Mouse (Mus musculus) B cell, adult (primary cell): ENCODE results near the gene Lcn8. TPM values are rescaled to one million over a fixed set of nuclear protein-coding genes. Genes with fewer than 3 reads are reported as not detected.

Experiments used
- total RNA-seq: library from RNA; stranded (reverse); gene quantifications from 4 replicates; pipeline ENCODE4 v1.2.4, GENCODE M21; 2023; ENCODE audit not compliant: inconsistent age

Lcn8 gene
- total RNA-seq, result not detected in 4 replicates

GRCm38 (mm10) chr2:25652902-25653301, at the start of gene Lcn8:
Gene Lcn8, plus strand, starts transcription at chr2:25653120.

DNA sequence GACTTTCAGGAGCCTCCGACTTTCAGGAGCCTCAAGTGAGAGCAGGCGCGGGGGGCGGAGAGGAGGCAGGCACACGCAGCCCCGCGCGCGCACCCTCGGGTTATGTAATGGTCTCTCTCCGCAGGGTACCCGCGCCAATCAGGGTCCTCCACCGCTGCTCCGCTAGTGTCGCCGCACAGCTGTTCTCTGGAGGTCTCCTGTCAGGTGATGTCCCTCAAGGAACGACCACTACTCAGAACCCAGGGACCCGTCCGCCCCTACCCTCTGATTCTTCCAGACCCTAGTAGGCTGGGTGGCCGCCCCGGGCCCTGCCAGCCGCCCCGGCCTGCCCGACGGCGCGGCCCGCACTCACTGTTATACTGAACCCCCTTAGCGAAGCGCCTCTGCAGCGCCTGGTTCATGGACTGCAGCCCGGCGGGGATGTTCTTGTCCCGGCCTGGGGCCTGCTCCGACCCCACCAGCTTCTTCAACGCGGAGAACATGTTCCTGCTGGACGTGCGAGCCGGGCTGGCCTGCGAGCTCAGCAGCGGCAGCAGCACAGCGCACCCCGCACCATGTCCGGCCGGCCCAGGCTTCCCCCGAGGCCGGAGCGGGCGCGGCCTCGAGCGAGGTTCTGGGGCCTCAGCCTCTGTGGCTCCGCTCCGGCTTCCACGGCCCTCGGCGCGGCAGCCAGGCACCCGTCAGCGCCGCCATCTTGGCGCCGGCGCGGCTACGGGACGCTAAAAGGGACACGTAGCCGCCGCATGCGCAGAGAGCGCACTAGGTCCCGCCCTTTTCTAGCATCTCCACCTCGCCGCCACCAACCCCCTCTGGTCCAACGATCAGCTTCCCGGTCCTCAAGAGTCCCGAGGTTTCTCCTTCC, 44.9 kb upstream of the Lcn8 start, which contains the start of gene Rabl6:
Rabl6 (minus strand) TSS at position 761 of the 862 bp plus-strand sequence.

GRCm38 (mm10) chr2:25617578-25617977, 35.3 kb upstream of the Lcn8 start, which contains the start of gene Ccdc183:
Gene Ccdc183, minus strand, starts transcription at chr2:25617678.

DNA sequence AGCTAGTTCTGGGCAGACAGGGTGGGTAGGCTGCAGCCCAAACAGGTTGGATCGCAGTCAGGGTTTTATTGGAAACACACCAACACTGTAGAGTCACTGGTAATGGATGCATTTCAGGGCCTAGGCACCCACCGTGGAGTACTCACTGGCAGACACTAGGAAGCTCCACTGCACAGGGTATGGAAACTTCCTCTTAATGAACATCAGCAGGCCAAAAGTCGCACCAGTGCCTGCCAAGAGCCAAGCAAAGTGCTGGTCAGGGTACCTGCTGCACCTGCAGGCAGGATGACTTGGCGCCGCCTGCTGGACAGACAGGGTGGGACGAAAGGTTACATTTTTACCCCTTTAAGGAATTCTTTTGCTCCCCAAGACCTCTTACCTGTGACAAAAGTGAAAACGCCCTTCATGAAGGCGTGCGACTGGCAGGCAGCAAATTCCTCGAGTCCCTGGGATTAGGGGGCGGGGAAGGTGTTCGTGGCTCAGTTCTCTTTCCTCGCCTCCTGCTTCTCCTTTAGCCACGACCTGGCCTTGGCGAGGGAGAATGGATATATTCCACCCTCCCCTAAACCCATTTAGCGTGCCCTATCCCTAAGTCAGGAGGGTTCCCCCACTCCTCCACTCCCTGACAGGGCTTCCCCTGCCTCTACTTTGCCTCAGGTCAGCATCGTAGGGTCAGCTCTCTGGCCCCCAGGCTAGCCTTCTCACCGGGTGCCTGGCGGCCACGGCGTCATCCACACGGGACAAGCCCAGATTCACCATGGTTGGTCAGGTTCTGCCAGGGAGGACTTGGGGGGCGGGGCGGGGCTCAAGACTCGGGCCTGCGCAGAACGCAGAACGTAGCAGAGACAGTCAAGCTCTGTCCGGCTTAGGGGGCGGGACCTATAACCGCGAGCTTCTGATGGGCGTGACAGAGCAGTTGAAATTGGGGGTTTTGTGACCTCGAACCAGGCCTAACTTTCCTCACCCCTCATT, 31.4 kb upstream of the Lcn8 start, which contains the start of gene Tmem141:
Tmem141 (minus strand) TSS at position 777 of the 972 bp plus-strand sequence.

DNA sequence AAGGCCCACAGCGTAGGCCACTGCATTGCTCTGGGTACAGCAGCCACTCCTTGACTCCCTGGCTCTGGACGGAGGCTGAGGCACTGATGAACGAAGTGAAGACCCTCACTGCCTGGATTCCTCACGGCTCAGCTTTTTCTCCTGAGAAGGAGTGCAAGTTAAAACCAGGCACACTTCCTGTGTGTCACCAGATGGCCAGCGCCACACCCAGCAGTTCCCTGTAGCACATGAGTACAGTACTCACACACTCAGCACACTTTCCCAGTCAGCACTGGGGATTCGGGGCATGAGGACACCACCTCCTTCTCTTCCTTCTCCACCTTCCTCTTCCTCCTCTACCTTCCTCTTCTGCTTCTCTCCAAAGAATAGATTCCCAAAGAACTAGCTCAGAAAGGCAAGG, 25.1 kb upstream of the Lcn8 start, which contains the start of gene Fcna:
Fcna (minus strand) TSS at position 220 of the 400 bp plus-strand sequence.

DNA sequence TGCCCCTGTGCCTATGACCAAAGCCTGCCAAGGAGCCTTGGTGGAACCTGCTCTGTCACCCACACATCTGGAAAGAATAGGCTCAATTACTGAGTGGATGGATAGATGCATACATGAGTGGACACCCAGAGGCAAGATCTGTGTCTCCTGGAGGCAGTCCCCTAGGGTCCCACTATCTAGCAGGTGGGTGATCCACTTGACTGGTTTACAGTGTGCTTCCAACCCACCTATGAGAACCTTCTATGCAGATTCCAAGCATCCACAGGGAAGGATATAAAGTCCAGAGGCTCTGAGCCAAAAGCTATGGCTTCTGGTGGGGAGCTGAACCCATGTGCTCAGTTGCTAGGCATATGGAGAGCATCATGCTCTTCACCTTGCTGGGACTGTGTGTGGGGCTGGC, 4.7 kb downstream of the Lcn8 start, which contains the start of gene Lcn5:
Lcn5 (plus strand) TSS at position 301 of the 400 bp plus-strand sequence.

DNA sequence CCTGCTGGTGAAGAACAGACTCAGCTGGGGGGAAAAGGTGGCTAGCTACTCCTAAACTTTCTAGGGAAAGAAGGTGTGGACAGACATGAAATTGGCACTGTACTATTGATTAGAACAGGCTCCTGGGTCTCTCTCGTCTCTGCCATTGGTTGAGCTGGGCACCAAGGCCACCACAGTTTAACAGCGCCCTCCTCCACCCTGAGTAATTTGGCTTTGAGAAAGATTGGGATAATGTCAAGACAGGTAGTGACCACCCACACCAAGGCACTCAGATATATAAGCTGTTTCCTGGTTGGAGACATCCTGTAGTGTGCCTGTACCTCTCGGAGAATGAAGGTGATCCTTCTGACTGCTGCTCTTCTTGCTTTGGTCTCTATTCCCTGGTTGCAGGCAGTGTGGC, 23.6 kb downstream of the Lcn8 start, which contains the start of gene Lcn6:
Lcn6 (plus strand) TSS at position 301 of the 400 bp plus-strand sequence.

GRCm38 (mm10) chr2:25682426-25682825, 29.5 kb downstream of the Lcn8 start, which contains the start of gene Lcn10:
Gene Lcn10, plus strand, starts transcription at chr2:25682726.

GRCm38 (mm10) chr2:25699743-25700142, 46.8 kb downstream of the Lcn8 start, which contains the start of gene Obp2a:
Gene Obp2a, plus strand, starts transcription at chr2:25700043.

Other genes with a start within 250 kb of the Lcn8 start
- 0.24 TPM in 1 of 4 replicates, not detected in the others for gene Fut7, start 229.9 kb upstream of the Lcn8 start, total RNA-seq
- gene Abca2, start 224.4 kb upstream of the Lcn8 start, total RNA-seq, result 36.8 to 44.5 TPM (median 42.0 TPM) in 4 replicates
- gene Clic3, start 196.3 kb upstream of the Lcn8 start, total RNA-seq, result 0.80 TPM in 1 of 4 replicates, not detected in the others
- 111 to 124 TPM (median 114 TPM) in 4 replicates for gene Paxx, start 192.0 kb upstream of the Lcn8 start, total RNA-seq
- not detected in 4 replicates for gene Ptgds, start 183.1 kb upstream of the Lcn8 start, total RNA-seq
- gene Lcn12, start 159.2 kb upstream of the Lcn8 start, total RNA-seq, result not detected in 4 replicates
- gene Fbxw5, start 152.4 kb upstream of the Lcn8 start, total RNA-seq, result 69.9 to 80.2 TPM (median 72.7 TPM) in 4 replicates
- 0.45 to 2.0 TPM (median 0.80 TPM) in 4 replicates for gene C8g, start 151.4 kb upstream of the Lcn8 start, total RNA-seq
- gene Traf2, start 106.2 kb upstream of the Lcn8 start, total RNA-seq, result 48.8 to 61.5 TPM (median 56.4 TPM) in 4 replicates
- 111 to 137 TPM (median 123 TPM) in 4 replicates for gene Edf1, start 95.3 kb upstream of the Lcn8 start, total RNA-seq
- gene Mamdc4, start 78.3 kb upstream of the Lcn8 start, total RNA-seq, result 1.8 to 3.7 TPM (median 2.4 TPM) in 4 replicates
- 15.5 to 23.8 TPM (median 21.3 TPM) in 4 replicates for gene Phpt1, start 77.9 kb upstream of the Lcn8 start, total RNA-seq
- gene Ajm1, start 71.4 kb upstream of the Lcn8 start, total RNA-seq, result 0.15 to 0.42 TPM (median 0.19 TPM) in 4 replicates
- 84.7 to 117 TPM (median 104 TPM) in 4 replicates for gene Rabl6, start 44.6 kb upstream of the Lcn8 start, total RNA-seq
- gene Ccdc183, start 35.4 kb upstream of the Lcn8 start, total RNA-seq, result not detected in 4 replicates
- 0.99 to 2.1 TPM (median 1.3 TPM) in 3 of 4 replicates, not detected in the other for gene Tmem141, start 31.1 kb upstream of the Lcn8 start, total RNA-seq
- gene Fcna, start 25.1 kb upstream of the Lcn8 start, total RNA-seq, result 4.0 to 8.2 TPM (median 6.6 TPM) in 4 replicates
- not detected in 4 replicates for gene Lcn5, start 4.8 kb downstream of the Lcn8 start, total RNA-seq
- gene Lcn6, start 23.7 kb downstream of the Lcn8 start, total RNA-seq, result not detected in 4 replicates
- not detected in 4 replicates for gene Lcn10, start 29.6 kb downstream of the Lcn8 start, total RNA-seq
- gene Obp2a, start 46.9 kb downstream of the Lcn8 start, total RNA-seq, result not detected in 4 replicates
- gene Bmyc, start 53.6 kb downstream of the Lcn8 start, total RNA-seq, result 28.3 to 34.8 TPM (median 29.7 TPM) in 4 replicates
- not detected in 4 replicates for gene Obp2b, start 83.9 kb downstream of the Lcn8 start, total RNA-seq
- not detected in 4 replicates for gene Lcn3, start 112.4 kb downstream of the Lcn8 start, total RNA-seq
- not detected in 4 replicates for gene Lcn11, start 123.9 kb downstream of the Lcn8 start, total RNA-seq
- not detected in 4 replicates for gene Gm13539, start 129.1 kb downstream of the Lcn8 start, total RNA-seq
- gene Glt6d1, start 162.7 kb downstream of the Lcn8 start, total RNA-seq, result not detected in 4 replicates
- gene Lcn9, start 170.0 kb downstream of the Lcn8 start, total RNA-seq, result not detected in 4 replicates
- not detected in 4 replicates for gene Sohlh1, start 194.1 kb downstream of the Lcn8 start, total RNA-seq
- not detected in 4 replicates for gene Kcnt1, start 210.6 kb downstream of the Lcn8 start, total RNA-seq